Mouse (Mus musculus) heart, embryonic 10.5 days (tissue): Measurements from ENCODE around the gene Tusc2. TPM values are rescaled to one million over a fixed set of nuclear protein-coding genes. Genes with fewer than 3 reads are reported as not detected.

Experiments used
- DNase-seq: peaks from one replicate; pipeline ENCODE4 v3.0.0-alpha.2; 2017; ENCODE audit warnings: low spot score
- H3K27ac ChIP-seq: fragments of 300-500 bp; sonication (generic); 2 replicates; pipeline ENCODE4 v1.5.1; 2016; ENCODE audit warnings: mild to moderate bottlenecking
- H3K27me3 ChIP-seq: fragments of 300-500 bp; sonication (generic); 2 replicates; pipeline ENCODE4 v1.6.1; 2016; ENCODE audit warnings: mild to moderate bottlenecking; ENCODE audit not compliant: poor library complexity, insufficient read depth, severe bottlenecking
- H3K36me3 ChIP-seq: fragments of 300-500 bp; sonication (generic); 2 replicates; pipeline ENCODE4 v1.6.1; 2016; ENCODE audit warnings: mild to moderate bottlenecking, moderate library complexity
- H3K4me1 ChIP-seq: fragments of 300-500 bp; sonication (generic); 2 replicates; pipeline ENCODE4 v1.6.1; 2016; ENCODE audit warnings: mild to moderate bottlenecking
- H3K4me3 ChIP-seq: fragments of 300-500 bp; sonication (generic); 2 replicates; pipeline ENCODE4 v1.5.1; 2016; ENCODE audit warnings: mild to moderate bottlenecking, moderate library complexity
- H3K9me3 ChIP-seq: fragments of 300-500 bp; sonication (generic); 2 replicates; pipeline ENCODE4 v1.6.1; 2016; ENCODE audit warnings: mild to moderate bottlenecking, moderate library complexity
- WGBS: fragments of 180-500 bp; shearing (Covaris S2); methylation state at CpG from one replicate; pipeline ENCODE4 v1.1.7; 2016; 5-methylcytosine and 5-hydroxymethylcytosine counted together
- polyA plus RNA-seq: library from polyadenylated mRNA; unstranded; fragments of >200 nt; fragmentation: Nextera tagmentation; extraction: Ambion mirVana; gene quantifications from 2 replicates; pipeline ENCODE4 v1.2.1, GENCODE M21; 2016

Tusc2 gene
- polyA plus RNA-seq, 1 experiment from 2014 or later = 70.0 TPM

DNA sequence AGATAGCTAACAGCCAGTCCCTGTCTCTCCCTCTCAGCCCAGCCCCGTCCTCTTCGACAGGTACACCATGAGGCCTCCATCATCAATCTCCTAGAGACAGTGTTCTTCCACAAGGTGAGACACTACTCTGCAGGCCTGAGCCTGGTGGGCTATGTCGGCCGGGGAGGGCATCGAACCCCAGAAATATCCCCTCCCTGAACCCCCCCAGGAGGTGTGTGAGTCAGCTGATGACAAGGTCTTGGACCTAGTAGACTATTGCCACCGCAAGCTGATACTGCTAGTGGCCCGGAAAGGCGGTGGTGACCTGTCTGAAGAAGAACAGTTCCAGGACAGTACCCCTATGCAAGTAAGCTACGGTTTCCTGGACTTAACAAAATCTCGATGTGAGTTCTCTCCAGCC lies 14.2 kb upstream of the Tusc2 start:
- WGBS = 83% methylated on average over 10 of the region's 10 CpGs

GRCm38 (mm10) chr9:107549297-107550074 lies 13.6 kb upstream of the Tusc2 start:
- Histone ChIP-seq H3K27ac (no peak overlapping the region), H3K27me3 (peaks cover 53% of the 10 kb centered on the region), H3K36me3 (peaks cover 9% of the 10 kb centered on the region), H3K4me3 (no peak overlapping the region), H3K4me1 (peaks cover 74% of the 10 kb centered on the region), H3K9me3 (no peaks in the 10 kb centered on the region)
- DNase-seq = no peak
- WGBS = 76% methylated on average over 20 of the region's 20 CpGs

More for the DNA sequence above, 14.2 kb upstream of the Tusc2 start:
- Histone ChIP-seq H3K4me1 (peaks cover 67% of the 10 kb centered on the region), H3K4me3 (no peak overlapping the region), H3K27ac (no peak overlapping the region), H3K9me3 (no peaks in the 10 kb centered on the region), H3K27me3 (peaks cover 53% of the 10 kb centered on the region), H3K36me3 (peaks cover 16% of the 10 kb centered on the region)
- DNase-seq = no peak

DNA sequence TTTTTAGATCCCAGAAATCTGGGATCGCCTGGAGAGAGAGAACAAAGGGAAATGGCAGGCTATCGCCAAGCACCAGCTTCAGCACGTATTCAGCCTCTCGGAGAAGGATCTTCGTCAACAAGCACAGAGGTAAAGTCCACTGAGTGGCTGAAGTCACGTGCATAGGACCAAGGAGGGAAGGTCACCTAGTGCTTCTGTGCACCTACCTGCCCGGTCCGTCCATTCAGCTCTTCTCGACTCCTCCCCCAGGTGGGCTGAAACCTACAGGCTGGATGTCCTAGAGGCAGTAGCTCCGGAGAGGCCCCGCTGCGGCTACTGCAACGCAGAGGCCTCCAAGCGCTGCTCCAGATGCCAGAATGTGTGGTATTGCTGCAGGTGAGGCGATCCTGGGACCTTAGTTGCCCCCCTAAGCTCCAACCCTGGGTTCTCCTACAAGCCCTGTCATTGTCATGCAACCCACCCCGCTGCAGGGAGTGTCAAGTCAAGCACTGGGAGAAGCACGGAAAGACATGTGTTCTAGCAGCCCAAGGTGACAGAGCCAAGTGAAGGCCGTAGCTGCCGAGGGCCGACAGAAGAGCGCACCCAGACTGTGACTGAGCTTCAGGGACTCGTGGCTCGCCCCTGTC lies 12.5 kb upstream of the Tusc2 start:
- Histone ChIP-seq H3K4me3 (peak overlapping the region; percentile 70), H3K9me3 (no peaks in the 10 kb centered on the region), H3K4me1 (peaks cover 70% of the 10 kb centered on the region), H3K27ac (peak overlapping the region; percentile 87), H3K27me3 (peaks cover 53% of the 10 kb centered on the region), H3K36me3 (no peaks in the 10 kb centered on the region; the same call in 1 of the 2 replicates)
- WGBS = 25% methylated on average over 23 of the region's 23 CpGs
- no peak for DNase-seq

- no peaks in the 10 kb centered on the region for H3K9me3 ChIP-seq
- peak within 1 kb of the TSS; percentile 70 for H3K4me3 ChIP-seq
- H3K27ac ChIP-seq = peak within 1 kb of the TSS; percentile 87
- H3K27me3 ChIP-seq = peaks cover 53% of the 10 kb centered on the region
- peak; percentile 88 for DNase-seq
- under 1% methylated on average over 63 of the region's 63 CpGs for WGBS
- H3K36me3 ChIP-seq = peaks cover 2% of the 10 kb centered on the region
- H3K4me1 ChIP-seq = peaks cover 73% of the 10 kb centered on the region
Measured at GRCm38 (mm10) chr9:107551117-107551889, 11.8 kb upstream of the Tusc2 start, which contains the start of gene Rassf1. Gene Rassf1 (plus strand): TSS chr9:107551555.

GRCm38 (mm10) chr9:107551890-107552355 lies 11.1 kb upstream of the Tusc2 start:
- WGBS = 11% methylated on average over 8 of the region's 8 CpGs
- no peaks in the 10 kb centered on the region for H3K9me3 ChIP-seq
- peaks cover 73% of the 10 kb centered on the region for H3K4me1 ChIP-seq
- no peak for DNase-seq
- H3K27me3 ChIP-seq = peaks cover 53% of the 10 kb centered on the region
- peak overlapping the region; percentile 87 for H3K27ac ChIP-seq
- peaks cover 6% of the 10 kb centered on the region for H3K36me3 ChIP-seq
- peak overlapping the region; percentile 70 for H3K4me3 ChIP-seq

DNA sequence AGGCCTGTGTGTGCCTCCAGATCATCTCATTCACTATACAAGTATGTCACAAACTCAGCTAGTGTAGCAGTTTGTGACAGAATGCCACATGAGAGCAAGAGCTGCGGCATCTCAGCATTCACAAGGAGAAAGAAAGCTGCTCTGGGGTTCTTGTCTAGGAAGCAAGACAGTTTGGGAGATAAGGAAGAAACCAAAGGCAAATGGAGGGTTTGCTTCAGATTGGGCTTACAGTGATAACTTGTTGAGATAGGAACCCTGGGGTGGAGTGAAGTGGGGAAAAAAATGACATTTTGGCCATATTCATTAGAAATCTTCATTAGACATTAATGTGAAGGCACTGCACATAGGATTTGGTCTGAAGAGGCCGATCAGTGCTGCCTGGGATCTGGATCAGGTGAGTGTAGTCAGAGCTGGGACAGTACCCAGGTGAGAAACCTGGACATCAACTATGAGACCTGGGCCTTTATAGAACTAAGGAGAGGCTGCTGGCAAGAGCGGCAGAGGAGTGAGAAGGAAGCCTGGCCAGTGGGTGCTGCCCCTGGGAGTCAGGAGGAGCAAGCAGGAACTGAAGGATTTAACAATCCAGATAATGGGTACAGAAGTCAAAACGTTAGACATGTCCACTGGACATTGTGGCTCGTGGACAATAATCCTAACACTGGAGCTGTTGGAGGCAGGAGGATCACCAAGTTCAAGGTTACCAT lies 10.2 kb upstream of the Tusc2 start:
- no peak for DNase-seq
- peaks cover 65% of the 10 kb centered on the region for H3K4me1 ChIP-seq
- H3K27ac ChIP-seq = no peak overlapping the region
- H3K36me3 ChIP-seq = peaks cover 15% of the 10 kb centered on the region
- H3K27me3 ChIP-seq = peaks cover 47% of the 10 kb centered on the region
- H3K4me3 ChIP-seq = peak overlapping the region; percentile 84; the same call in 1 of the 2 replicates
- WGBS = 75% methylated on average over 5 of the region's 5 CpGs
- no peaks in the 10 kb centered on the region for H3K9me3 ChIP-seq

DNA sequence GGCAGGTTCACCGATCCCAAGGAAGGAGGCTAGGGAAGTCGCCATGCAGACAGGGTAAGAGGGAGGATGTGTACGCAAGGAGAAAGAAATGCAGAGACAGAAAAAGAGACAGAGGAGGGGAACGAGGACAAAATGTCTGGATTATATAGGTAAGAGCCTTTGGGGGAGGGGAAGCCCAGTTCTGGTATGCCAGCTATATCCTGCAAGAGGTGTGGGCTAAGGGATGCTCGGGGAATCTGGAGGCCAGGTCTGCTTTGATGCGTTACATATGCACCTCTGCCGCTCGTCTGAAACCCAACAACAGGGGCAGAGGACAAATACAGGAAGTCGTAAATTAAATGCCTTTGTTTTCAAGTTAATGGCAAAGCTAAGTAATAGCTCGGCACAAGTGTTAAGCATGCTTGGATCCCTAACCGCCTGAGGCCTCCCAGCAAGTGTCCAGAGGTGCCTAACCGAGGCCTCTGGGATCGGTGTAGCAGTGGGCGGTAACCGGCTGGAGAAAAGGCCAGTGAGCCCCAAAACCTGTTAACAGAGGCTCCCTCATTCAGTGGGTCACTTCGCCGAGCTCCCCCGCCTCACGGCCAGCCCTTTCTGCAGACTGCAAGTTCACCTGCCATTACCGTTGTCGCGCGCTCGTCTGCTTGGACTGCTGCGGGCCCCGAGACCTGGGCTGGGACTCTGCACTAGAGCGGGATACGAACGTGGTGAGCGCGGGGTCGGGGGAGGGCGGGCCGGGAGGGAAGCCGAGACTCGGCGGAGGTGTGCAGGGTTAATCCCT lies 9.3 kb upstream of the Tusc2 start:
- Histone ChIP-seq H3K27me3 (peaks cover 38% of the 10 kb centered on the region), H3K4me1 (peaks cover 62% of the 10 kb centered on the region), H3K27ac (peak overlapping the region; percentile 96), H3K36me3 (peaks cover 24% of the 10 kb centered on the region), H3K9me3 (no peaks in the 10 kb centered on the region), H3K4me3 (peak overlapping the region; percentile 84)
- no peak for DNase-seq
- WGBS = 8% methylated on average over 37 of the region's 37 CpGs

DNA sequence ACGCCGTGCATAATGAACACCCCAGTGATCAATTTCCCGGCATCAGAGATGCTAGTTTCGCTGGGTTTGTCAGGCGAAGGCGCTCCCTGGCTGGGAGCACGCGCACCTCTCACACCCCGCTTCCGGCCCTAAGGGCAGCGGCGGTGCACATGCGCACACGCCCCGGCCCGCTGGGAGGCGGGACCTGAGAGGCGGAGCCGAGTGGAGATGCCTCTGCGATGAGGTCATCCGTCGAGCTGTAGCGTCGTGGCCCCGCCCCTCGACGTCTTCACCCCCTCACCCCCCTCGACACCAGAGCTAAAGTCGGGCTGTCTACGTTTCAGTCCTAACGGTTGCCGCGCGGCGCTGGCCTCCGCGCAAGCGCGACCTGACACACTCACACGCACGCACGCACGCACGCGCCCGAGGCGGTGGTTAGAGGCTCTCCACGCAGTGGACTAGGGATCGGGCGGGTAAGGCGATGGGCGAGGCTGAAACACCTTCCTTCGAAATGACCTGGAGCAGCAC lies 8.7 kb upstream of the Tusc2 start:
- H3K27me3 ChIP-seq = peaks cover 32% of the 10 kb centered on the region
- peak overlapping the region; percentile 96 for H3K27ac ChIP-seq
- H3K4me3 ChIP-seq = peak overlapping the region; percentile 84
- no peaks in the 10 kb centered on the region for H3K9me3 ChIP-seq
- H3K36me3 ChIP-seq = peaks cover 31% of the 10 kb centered on the region
- peak; percentile 99 for DNase-seq
- peaks cover 62% of the 10 kb centered on the region for H3K4me1 ChIP-seq
- 0% methylated on average over 53 of the region's 53 CpGs for WGBS

- Histone ChIP-seq H3K27me3 (peaks cover 25% of the 10 kb centered on the region), H3K4me3 (peak overlapping the region; percentile 84), H3K27ac (peak overlapping the region; percentile 96), H3K36me3 (peaks cover 37% of the 10 kb centered on the region), H3K4me1 (peaks cover 56% of the 10 kb centered on the region), H3K9me3 (no peaks in the 10 kb centered on the region)
- DNase-seq = peak; percentile 87
- under 1% methylated on average over 23 of the region's 23 CpGs for WGBS
Measured at GRCm38 (mm10) chr9:107555031-107555457, 8.0 kb upstream of the Tusc2 start.

DNA sequence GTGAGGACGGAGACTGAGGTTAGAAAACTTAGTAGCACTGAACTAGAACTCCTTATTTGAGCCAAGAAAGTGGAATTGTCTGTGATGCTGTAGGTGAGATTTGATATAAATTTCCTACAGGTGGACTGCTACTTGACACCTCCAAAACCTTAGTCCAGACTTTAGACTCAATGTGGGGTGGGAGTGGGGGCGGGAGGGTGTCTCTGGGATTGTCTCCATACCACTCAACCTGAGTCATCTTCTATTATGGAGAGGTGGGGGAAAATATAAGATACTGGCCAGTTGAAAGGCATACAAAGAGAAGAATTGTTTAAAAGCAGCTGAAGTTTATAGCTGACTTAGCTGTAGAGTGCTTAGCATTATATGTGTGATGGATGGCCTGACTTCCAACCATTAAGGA lies 7.4 kb upstream of the Tusc2 start:
- Histone ChIP-seq H3K27ac (peak overlapping the region; percentile 96), H3K4me1 (peaks cover 50% of the 10 kb centered on the region), H3K4me3 (peak overlapping the region; percentile 84), H3K27me3 (peaks cover 18% of the 10 kb centered on the region), H3K36me3 (peaks cover 44% of the 10 kb centered on the region), H3K9me3 (no peaks in the 10 kb centered on the region)
- WGBS = 38% methylated on average over 2 of the region's 2 CpGs
- DNase-seq = no peak

DNA sequence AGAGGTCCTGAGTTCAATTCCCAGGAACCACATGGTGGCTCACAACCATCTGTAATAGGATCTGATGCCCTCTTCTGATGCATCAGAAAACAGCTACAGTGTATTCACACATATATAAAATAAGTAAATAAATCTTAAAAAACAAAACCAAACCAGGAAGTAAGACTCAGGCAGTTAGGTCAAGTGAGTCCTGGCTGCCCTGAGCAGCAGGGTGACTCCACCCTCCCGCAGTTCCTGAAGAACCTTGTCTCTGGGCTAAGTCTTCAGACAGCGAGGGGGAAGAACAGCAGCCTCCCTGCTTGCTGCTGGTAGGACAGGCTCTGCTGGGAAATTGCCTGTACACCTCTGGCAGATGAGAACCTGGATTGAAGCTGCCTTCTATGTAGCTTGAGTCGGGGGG lies 6.7 kb upstream of the Tusc2 start:
- peak overlapping the region; percentile 96; the same call in 1 of the 2 replicates for H3K27ac ChIP-seq
- peaks cover 43% of the 10 kb centered on the region for H3K4me1 ChIP-seq
- H3K36me3 ChIP-seq = peaks cover 50% of the 10 kb centered on the region
- DNase-seq = no peak
- peaks cover 12% of the 10 kb centered on the region; the same call in 1 of the 2 replicates for H3K27me3 ChIP-seq
- no peaks in the 10 kb centered on the region for H3K9me3 ChIP-seq
- peak overlapping the region; percentile 84 for H3K4me3 ChIP-seq
- 67% methylated on average over 3 of the region's 3 CpGs for WGBS
